Mouse (Mus musculus): Measurements from ENCODE around the gene Grin2a.

The Grin2a gene

DNA sequence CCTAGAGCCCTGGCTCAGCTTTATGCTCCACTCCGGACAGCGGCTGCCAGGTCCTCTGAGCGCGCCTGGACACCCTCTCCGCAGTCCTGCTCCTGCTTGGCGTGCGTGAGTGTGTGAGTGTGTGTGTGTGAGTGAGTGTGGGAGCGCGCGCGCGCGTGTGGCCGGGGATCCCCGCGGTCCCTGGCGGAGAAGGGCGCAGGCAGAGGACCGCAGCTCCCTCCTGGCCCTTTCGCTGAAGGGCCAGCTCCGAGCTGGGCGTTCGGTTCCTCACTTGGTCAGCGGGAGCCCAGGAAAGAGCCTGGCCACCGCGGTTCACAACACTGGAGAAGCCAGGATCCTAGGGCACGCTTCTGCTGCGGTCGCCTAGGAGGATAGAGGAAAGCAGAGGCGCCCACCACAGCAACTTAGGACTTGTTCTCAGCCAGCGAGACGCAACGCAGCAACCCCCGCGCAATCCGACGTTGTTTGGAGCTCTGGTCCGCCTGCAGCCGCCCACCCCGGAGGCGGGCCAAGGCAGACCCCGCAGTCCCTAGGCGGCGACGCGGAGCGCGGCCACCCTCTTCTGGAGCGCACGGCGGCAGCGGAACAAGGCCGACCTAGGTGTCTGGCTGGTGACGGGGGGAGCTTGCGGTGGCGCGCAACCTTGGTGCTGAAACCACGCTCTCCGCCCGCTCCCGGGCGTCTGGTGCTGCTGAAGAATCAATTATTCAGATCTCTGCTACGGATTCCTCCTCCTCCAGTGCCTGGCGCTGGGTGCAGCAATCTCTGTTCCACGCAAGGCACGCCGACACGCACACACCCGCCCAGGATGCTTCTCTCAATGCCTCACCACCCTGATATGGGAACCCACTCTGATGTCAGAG, at the start of gene Grin2a:
Gene Grin2a (minus strand): TSS at position 610 of the 863 bp plus-strand sequence.
- DNase-seq (ENCODE audit: low read depth, low spot score) = no peak

DNA sequence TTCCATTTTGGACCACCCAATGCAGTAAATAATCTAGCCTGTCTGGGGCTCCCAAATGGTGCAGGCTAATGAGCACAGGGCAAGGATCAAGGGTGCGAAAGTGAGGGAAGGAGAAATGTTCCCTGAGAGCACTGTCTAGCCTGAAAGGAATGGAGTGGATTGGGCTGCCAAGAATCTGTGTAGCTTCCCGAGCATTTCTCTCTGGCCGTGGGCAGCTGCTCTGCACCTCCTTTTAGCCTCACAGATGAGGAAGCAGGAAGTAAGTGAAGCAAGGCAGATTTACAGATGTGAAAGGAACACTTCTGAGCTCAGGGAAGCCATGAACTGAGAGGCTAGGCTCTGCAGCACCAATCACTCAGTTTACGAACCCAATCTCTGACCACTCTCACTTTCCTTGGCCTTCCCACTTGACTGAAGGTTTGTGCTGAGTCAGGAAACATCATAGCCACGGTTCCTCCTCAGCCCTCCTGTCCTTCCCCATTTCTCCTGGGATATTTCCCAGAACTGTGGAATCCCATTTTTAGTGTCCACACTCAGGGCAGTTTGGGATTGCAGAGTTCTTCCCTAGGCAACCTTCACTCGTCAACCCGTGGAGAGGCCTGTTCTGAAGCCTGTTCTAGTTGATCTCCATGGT, 40.3 kb upstream of the Grin2a start:
- no peak for DNase-seq (ENCODE audit: low read depth, low spot score)

DNA sequence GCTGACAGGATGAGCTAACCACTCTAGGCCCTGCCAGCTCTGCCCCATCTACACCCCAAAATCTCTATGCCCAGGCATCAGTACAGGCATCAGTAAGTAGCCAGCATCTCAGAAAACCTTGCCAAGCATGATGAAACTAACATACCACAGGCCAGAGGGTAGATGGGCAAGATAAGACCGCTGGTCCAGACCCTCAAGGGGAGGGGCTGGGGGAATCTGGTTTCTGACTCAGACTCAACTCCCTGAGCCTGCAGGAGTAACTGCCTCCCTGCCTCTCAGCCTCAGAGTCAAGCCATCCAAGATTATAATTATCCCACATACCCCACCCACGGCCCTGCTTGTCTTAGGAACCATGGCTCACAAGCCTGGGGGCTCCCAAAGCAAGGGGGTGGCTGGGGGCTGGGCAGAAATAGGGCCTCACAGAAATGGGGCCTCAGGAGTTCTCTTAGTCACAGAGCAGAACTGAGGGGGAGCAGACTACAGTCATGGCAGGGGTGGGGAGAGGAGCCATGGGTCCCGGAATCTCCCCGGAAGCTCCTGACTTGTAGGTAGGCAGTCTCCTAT, 38.1 kb upstream of the Grin2a start:
- no peak for DNase-seq (ENCODE audit: low read depth, low spot score)

DNA sequence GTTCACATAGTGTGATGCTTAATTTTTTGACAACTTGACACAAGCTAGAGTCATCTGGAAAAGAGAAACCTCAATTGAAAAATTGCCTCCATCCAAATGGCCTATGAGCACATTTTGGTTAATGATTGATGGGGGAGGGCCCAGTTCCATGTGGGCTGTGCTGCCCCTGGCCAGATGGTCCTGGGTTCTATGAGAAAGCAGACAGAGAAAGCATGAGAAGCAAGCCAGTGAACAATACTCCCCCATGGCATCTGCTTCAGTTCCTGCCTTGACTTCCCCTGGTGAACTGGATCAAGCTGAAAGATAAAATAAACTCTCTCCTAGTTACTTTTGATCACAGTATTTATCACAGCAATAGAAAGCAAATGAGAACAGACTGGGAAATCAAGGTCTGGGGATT, 36.5 kb upstream of the Grin2a start:
- DNase-seq (ENCODE audit: low read depth, low spot score) = no peak

DNA sequence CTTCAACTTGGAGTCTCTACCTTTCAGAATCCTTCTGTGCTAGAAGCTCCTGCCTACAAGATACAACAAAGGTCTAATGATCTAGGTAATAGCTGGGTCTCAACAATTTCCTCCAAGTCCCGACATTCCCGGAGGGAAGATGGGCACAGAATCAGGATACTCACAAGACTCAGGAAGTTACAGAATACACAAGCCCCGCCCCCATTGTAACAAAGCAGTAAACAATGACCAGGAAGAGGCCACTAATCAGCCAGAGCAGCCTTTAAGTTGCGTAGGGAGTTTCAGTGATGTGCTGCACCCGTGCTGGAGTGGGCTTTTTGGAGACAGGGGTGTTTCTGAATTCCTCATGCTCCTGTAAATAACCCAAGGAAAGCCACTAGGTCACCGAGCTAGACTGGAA, 31.4 kb upstream of the Grin2a start:
- DNase-seq (ENCODE audit: low read depth, low spot score) = no peak

DNA sequence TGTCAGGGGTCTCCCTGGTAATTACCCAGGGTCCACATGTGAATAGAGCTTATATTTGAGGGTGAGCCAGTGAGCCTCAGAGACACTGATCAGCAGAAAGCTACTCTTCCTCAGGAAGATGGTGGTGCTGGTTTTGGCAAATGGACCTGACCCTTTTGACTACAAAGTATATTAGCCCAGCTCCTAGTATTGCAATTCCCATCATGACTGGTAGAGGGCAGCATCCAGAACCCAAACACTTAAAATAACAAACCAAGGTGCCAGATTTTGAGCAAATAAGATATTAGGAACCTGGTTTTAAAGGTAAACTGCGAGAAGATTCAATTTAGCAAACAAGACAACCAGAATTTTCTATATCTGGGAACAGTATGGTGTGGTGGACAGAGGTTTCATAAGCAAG, 14.4 kb upstream of the Grin2a start:
- DNase-seq (ENCODE audit: low read depth, low spot score) = no peak

DNA sequence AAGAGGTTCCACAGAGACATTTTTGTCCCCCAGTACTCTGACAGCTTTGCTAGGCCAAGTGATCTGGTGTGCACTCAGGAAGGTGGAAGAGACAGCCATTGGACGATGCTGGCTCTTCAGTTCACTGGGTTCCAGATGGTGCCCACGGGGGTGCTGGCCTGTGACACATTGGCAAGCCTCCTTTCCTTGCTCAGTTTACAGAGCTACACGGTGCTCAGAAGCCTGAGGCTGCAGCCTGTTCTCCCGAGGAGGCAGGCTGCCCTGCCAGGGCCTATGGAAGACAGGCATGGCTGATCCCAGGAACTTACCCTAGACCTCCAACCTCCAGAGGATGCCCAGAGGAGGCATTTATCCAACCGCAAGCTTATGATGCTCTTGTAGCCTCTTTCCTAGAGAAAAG, 10.2 kb upstream of the Grin2a start:
- no peak for DNase-seq (ENCODE audit: low read depth, low spot score)

DNA sequence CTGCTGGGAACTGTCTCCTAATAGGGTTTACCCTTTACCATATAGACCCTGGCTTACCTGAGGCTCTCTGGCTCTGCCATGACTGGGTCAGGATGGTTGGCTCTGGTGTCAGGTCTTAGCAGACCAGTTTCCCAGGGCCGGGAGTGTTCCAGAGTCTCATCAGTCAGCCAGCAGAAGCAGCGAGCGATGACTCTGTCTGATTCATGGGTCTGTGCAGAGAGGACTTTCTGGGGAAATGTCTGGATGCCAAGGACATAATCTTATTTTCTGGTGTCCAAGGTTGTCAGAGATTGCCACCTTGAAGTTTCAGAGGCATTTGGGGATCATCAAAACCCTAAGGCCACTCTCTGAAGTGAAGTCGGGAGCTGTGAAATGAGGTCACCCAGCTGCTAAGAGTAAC, 8.7 kb upstream of the Grin2a start:
- no peak for DNase-seq (ENCODE audit: low read depth, low spot score)

DNA sequence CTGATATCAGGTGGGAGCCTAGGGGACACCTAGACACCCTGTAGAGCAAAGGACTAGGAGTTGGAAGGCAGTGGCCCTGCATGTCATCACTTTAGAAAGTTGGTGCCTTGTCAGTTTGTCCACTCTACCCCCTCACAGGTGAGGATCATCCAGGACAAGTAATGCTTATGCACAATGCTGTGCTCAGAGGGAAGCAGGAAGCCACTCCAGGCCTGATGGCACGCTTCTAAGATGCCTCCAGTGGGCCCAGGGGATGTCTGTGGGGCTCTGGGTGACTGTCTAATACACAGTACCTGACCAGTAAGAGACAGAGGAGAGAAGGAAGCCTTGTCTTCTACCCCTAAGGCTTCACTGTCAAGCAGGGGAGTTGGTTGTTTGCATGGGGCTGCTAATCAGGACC, 7.6 kb upstream of the Grin2a start:
- DNase-seq (ENCODE audit: low read depth, low spot score) = no peak

DNA sequence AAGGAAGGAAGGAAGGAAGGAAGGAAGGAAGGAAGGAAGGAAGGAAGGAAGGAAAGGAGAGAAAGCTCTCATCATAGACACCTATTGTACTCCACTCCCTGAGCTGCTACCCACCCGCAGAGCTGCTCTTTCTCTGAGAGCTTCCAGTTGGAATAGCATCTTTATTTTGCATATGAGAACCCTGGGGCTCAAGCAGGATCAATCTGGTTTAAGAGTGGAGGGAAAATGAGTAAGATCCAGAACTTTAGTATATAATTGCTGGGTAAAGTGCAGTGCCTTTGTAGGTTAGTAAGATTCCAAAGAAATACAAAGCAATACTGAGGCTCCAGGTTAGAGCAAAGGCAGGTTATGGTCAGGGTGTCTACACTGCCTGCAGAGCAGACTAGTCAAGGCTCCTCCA, 6.2 kb upstream of the Grin2a start:
- DNase-seq (ENCODE audit: low read depth, low spot score) = no peak

DNA sequence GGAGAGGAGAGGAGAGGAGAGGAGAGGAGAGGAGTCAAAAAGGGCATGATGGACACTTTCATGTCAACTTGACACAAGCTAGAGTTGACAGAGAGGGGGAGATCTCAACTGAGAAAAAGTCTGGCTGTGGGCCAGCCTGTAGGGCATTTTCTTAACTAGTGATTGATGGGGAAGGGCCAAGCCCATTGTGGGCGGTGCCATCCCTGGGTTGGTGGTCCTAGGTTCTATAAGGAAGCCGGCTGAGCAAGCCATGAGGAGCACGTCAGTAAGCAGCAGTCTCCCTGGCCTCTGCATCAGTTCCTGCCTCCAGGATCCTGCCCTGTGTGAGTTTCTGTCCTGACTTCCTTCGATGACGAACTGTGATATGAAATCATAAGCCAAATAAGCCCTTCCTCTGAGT, 4.6 kb upstream of the Grin2a start:
- no peak for DNase-seq (ENCODE audit: low read depth, low spot score)

DNA sequence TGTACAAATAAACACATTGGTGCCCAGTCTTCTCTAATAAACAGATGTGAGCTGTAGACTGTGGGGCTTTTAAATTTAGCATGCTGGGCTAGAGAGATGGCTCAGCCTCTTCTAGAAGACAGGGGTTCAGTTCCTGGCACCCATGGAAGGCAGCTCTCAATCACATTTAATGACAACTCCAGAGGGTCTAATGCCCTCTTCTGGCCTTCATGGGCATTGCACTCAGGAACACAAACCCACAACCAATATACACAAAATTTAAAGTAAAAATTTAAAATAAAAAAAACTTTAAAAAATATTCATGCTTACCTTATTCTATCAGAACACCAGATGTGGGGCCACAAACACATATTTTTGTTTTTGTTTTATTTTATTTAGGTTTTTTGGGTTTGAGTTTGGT, 2.6 kb upstream of the Grin2a start:
- DNase-seq (ENCODE audit: low read depth, low spot score) = no peak

DNA sequence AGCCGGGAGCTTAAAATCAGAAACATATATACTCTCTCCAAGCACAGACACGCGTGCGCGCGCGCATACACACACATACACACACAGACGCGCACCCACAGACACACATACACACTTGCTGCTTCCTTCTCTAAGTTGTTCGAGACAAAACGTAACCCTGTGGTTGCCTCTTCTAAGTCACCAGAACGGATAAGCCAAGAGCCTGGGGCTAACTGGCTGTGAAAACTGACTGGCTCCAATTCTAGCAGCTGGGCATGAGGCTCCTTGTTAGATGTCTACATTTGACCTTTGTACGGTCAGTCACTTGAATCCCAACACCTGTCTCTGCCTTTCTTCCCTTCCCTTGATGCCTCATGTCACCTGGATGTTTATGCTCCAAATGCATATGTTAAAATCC, 452 bp upstream of the Grin2a start:
- DNase-seq (ENCODE audit: low read depth, low spot score) = no peak

DNA sequence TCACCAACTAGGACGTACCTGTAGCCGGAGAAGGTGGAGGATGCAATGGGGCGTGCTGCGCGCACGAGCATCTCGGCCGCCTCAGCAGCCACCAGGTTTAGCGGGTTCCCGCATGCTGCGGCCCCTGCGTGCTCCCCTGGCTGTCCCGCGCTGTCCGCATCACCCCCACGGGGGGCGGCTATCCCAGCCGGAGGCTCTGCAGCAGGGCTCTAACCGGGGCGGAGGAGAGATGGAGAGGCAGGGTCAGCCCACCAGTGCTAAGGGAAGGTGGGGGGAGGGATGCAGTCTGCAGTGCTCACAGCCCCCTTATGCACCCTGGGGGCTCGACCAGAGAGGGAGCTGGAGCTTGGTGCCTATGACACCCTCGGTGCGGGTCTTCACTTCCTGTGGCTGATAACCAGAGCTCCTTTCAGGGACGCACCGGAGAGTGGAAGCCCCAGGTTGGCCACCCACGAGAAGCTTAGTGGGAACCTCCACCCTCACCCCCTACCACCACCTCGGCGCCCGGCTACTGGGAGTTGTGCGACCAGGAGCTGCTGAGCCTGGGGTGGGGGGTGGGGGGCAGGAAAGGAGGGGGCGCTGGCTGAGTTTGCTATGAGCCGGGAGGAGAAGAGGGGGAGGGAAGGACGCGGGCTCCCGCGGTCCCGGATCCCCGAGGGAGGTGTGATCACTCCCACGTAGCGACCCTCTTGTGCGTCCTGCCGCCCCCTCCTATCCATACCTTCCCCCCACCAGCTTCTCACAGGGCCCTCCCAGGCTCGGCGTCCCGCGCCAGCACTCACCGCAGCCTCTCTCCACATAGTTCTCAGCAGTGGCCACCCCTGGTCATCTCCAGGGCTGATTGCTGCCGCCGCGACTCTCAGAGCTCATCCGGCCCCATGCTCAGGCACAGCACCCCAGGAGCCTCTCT, 1.1 kb downstream of the Grin2a start:
- DNase-seq (ENCODE audit: low read depth, low spot score) = no peak

DNA sequence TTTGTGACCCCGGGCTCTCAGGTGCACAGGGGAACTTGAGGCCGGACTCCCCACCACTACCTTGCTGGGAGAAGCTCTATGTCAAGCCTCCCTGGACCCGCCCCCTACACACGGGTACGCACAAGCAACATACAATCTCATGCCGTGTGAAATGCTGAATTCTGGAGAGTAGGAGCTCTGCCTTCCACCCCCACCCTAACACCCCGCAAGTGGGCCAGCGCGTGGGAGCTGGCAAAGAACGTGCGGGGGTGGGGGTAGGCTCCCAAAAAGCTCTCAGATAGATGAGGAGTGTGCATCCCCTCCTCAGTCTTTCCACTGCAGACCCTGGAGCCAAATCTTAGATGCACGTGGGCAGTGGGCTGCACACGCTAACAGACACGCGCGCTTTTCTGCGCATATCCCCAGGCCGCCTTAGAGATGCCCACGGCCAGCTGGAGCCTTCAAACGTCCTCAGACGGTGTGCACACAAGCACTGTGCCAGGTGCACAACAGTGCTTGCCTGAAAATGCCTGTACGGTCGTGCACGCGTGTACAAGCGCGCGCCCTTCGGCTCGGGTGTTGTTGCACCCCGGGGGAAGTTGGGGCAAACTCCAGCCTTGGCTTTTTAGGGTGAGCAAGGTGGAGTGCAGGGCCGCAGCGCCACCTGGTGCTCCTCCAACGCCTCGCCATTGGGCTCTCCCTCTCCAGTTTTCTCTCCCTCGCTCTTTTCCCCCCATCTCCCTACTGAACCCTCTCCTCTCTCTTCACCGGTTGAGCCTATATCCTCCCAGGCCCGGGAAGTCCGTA, 1.9 kb downstream of the Grin2a start:
- no peak for DNase-seq (ENCODE audit: low read depth, low spot score)

DNA sequence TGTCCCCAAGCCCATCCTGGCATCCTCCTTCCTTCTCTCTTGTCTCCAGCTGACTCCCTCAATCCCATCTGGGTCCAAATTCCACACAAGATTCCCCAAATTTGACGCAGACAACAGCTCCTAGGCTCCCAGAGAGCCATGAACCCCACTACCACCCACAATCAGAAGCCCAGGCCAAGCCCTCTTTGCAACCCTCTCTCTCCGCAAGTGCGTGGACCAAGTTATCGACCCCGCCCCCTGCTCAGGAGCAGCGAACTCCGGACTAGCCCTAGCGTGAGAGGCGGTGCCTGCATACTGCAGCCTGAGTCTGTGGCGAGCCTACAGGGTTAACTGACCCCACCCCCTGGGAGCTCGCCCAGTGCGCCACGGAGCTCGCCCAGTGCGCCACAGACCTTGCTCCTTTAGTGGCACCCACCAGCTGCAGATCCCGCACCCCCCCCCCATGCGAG, 2.6 kb downstream of the Grin2a start:
- DNase-seq (ENCODE audit: low read depth, low spot score) = no peak

DNA sequence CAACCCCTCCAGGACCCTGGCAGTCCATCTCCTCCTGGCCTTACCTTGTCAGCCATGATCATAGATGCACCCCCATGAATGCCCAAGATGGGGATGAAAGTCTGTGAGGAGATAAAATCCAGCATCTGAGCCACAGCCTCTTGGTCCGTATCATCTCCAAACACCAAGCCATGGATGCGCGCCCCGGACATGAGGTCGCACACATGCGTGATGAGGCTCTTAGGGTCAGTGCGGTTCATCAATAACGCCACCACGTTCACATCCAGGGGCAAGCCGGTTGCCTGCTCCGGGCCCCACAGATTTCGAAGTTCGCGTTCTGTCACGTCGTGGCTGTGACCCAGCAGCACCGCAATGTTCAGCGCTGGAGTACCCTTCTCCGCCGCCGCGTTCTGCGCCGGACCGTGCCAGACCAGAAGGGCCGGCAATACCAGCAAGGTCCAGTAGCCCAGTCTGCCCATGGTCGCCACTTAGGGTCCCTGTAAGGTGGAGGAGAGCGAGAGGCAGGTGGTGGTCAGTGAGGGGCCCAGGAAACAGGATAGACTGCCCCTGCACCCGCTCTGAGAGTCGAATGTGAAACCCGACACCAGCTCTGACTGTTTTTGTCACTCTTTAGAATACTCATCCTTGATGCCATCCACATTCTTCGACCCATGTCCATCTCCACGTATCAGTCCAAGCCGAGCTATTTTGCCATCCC, 3.1 kb downstream of the Grin2a start:
- DNase-seq (ENCODE audit: low read depth, low spot score) = no peak

DNA sequence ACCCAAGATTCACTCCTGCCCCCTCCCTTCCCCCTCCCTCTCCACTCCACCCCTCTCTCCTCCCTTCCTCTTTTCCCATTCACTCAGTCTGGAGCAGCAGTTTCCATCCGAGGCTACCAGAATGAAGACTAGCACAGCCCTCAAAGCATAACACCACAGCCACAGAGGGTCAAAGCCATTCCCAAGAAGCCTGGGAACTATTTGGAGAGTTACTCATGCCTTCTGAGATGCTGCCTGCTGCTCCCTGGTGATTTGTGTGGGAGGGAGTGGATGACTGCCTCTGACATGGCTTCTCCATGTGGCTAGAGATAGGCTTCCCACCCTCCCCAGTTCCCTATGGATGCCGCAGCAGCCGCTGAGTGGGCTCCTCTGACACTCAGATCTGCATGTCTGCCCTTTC, 10.3 kb downstream of the Grin2a start:
- DNase-seq (ENCODE audit: low read depth, low spot score) = no peak

DNA sequence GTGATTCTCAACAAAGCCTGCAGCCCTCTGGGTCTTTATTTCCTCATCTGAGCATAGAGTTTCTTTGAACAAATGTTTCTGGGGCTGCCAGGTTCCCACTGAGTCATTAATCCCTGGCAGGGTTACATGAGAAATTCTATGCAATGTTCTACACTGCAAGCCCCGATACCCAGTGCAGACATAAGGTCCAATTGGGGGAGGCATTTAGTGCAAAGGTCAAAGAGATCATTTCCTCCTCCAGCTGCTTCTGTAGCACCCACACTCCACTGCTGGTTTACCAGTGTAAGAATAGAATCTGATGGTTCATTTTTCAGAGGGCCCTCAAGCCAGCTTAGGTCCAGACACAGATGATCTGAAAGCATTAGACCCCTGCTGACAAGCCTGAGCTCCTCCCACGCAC, 14.7 kb downstream of the Grin2a start:
- DNase-seq (ENCODE audit: low read depth, low spot score) = no peak

DNA sequence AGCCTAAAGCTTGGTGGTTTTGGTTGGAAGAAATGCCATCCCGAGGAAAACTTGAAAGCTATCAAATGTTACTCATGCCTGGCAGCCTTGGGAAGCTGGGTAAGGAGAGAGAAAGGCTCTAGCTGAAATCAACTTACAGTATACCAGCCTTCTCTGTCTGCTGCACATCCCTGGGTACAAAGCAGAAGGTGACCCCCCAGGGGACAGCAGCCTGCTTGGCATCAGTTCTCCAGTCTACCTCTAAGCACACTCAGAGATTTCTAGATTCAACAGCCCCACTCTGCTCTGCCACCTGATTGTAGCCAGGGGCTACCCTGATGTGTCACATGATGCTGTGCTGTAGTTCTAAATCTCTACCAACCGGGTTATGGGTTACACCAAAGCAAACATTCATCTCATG, 17.2 kb downstream of the Grin2a start:
- no peak for DNase-seq (ENCODE audit: low read depth, low spot score)

DNA sequence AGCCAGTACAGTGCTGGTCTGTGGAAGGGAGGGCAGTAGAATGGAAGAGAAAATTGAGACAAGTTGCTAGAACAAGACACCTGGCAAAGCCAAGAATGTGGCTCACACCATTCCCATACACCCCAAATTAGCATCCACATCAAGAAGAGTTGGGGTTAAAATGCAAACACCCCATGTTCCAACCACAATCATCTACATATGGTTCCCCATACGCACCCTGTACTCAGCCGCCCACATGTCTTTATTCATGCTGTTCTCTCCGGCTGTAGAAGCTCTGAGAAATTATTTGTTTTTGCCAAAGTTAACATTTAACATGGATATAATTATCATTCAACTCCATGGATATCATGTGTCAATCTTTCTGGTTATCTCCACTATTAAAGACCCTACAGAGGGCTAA, 22.7 kb downstream of the Grin2a start:
- DNase-seq (ENCODE audit: low read depth, low spot score) = no peak
